Mouse (Mus musculus) stomach, embryonic 16.5 days (tissue): ENCODE results near the gene Slc29a2. TPM values are rescaled to one million over a fixed set of nuclear protein-coding genes. Genes with fewer than 3 reads are reported as not detected.

Experiments
- ATAC-seq: fragments of 200-750 bp; cut with Nextera tagmentation; 2 replicates; pipeline ENCODE4 v1.8.0; 2017; ENCODE audit warnings: moderate number of reproducible peaks, moderate TSS enrichment; ENCODE audit not compliant: insufficient read depth, low FRiP score
- H3K27ac ChIP-seq: fragments of 300-500 bp; sonication (generic); 2 replicates; pipeline ENCODE4 v1.5.1; 2014; ENCODE audit warnings: low read length
- H3K27me3 ChIP-seq: fragments of 300-500 bp; sonication (generic); 2 replicates; pipeline ENCODE4 v1.6.1; 2014; ENCODE audit warnings: low read length, control low read depth, mixed read lengths; ENCODE audit not compliant: control insufficient read depth, insufficient read depth
- H3K36me3 ChIP-seq: fragments of 300-500 bp; sonication (generic); 2 replicates; pipeline ENCODE4 v1.6.1; 2014; ENCODE audit warnings: low read length; ENCODE audit not compliant: control insufficient read depth, insufficient read depth
- H3K4me1 ChIP-seq: fragments of 300-500 bp; sonication (generic); 2 replicates; pipeline ENCODE4 v1.6.1; 2014; ENCODE audit warnings: low read length, control low read depth, mixed read lengths; ENCODE audit not compliant: control insufficient read depth, insufficient read depth
- H3K4me2 ChIP-seq: fragments of 300-500 bp; sonication (generic); 2 replicates; pipeline ENCODE4 v1.6.1; 2014; ENCODE audit warnings: low read depth, low read length, mixed read lengths
- H3K4me3 ChIP-seq: fragments of 300-500 bp; sonication (generic); replicated peaks from 2 replicates; pipeline ENCODE4 v1.5.1; 2014; ENCODE audit warnings: mild to moderate bottlenecking, low read length
- H3K9ac ChIP-seq: fragments of 300-500 bp; sonication (generic); 2 replicates; pipeline ENCODE4 v1.6.1; 2014; ENCODE audit warnings: low read length
- H3K9me3 ChIP-seq: fragments of 300-500 bp; sonication (generic); replicated peaks from 2 replicates; pipeline ENCODE4 v1.6.1; 2016; ENCODE audit warnings: low read length, control low read depth; ENCODE audit not compliant: control insufficient read depth
- WGBS: fragments of 180-500 bp; shearing (Covaris S2); extraction: QIAGEN DNeasy Blood & Tissue Kit; methylation state at CpG from one replicate; pipeline ENCODE4 v1.1.7; 2014; 5-methylcytosine and 5-hydroxymethylcytosine counted together
- polyA plus RNA-seq: library from polyadenylated mRNA; unstranded; fragments of >200 nt; fragmentation: Nextera tagmentation; extraction: Ambion mirVana; gene quantifications from 2 replicates; pipeline ENCODE4 v1.2.1, GENCODE M21; 2015

Slc29a2 gene
- polyA plus RNA-seq, 1 experiment from 2014 or later, result 3.3 TPM

GRCm38 (mm10) chr19:5052166-5052822, 28.6 kb downstream of the Slc29a2 start:
- H3K36me3 ChIP-seq, result 0 out of 2 replicates have a peak, but pooled peaks cover 3% of the 10 kb centered on the region
- 47% methylated on average over 25 of the region's 25 CpGs for WGBS
- H3K9me3 ChIP-seq, result no peaks in the 10 kb centered on the region
- H3K27ac ChIP-seq, result no peak overlapping the region
- H3K9ac ChIP-seq, result peak overlapping the region; percentile 46
- no peak overlapping the region for H3K4me2 ChIP-seq
- H3K4me1 ChIP-seq, result peaks cover 24% of the 10 kb centered on the region
- no peak for ATAC-seq
- no peak overlapping the region for H3K4me3 ChIP-seq
- peaks cover 10% of the 10 kb centered on the region for H3K27me3 ChIP-seq

DNA sequence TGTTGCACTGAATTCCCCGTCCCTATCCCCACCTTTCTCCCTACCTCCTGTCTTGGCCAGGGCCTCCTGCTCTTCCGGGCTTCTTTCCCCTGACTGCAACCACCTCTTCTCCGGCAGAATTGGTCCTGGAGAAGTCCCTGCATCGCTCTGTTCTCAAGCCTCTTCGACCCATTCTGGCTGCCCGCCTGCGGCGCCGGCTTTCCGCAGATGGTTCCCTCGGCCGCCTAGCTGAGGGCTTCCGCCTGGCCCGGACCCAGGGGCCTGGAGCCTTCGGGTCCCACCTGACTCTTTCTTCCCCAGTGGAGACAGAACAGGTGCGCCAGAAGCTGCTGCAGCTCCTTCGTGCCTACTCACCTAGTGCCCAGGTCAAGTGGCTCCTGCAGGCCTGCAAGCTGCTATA, 29.2 kb downstream of the Slc29a2 start:
- Histone ChIP-seq H3K4me1 (peaks cover 27% of the 10 kb centered on the region), H3K27me3 (peaks cover 10% of the 10 kb centered on the region), H3K27ac (no peak overlapping the region), H3K4me3 (no peak overlapping the region), H3K4me2 (no peak overlapping the region), H3K9ac (no peak overlapping the region), H3K36me3 (no peaks in the 10 kb centered on the region), H3K9me3 (no peaks in the 10 kb centered on the region)
- WGBS, result 64% methylated on average over 17 of the region's 17 CpGs
- no peak for ATAC-seq

- H3K9me3 ChIP-seq, result no peaks in the 10 kb centered on the region
- H3K4me1 ChIP-seq, result peaks cover 37% of the 10 kb centered on the region
- WGBS, result 20% methylated on average over 9 of the region's 9 CpGs
- H3K27ac ChIP-seq, result no peak overlapping the region
- no peak overlapping the region for H3K4me3 ChIP-seq
- H3K9ac ChIP-seq, result no peak overlapping the region
- H3K27me3 ChIP-seq, result peaks cover 10% of the 10 kb centered on the region
- no peaks in the 10 kb centered on the region for H3K36me3 ChIP-seq
- ATAC-seq, result no peak
- H3K4me2 ChIP-seq, result no peak overlapping the region
Measured at GRCm38 (mm10) chr19:5053909-5054308, 30.2 kb downstream of the Slc29a2 start.

GRCm38 (mm10) chr19:5056251-5056650, 32.6 kb downstream of the Slc29a2 start:
- H3K9me3 ChIP-seq, result no peaks in the 10 kb centered on the region
- H3K36me3 ChIP-seq, result no peaks in the 10 kb centered on the region
- no peak overlapping the region; the same call in 1 of the 2 replicates for H3K27ac ChIP-seq
- H3K4me3 ChIP-seq, result no peak overlapping the region
- peak overlapping the region; percentile 20; the same call in 1 of the 2 replicates for H3K9ac ChIP-seq
- no peak for ATAC-seq
- peaks cover 40% of the 10 kb centered on the region for H3K4me1 ChIP-seq
- no peak overlapping the region for H3K4me2 ChIP-seq
- H3K27me3 ChIP-seq, result peaks cover 9% of the 10 kb centered on the region
- WGBS, result 15% methylated on average over 6 of the region's 6 CpGs

GRCm38 (mm10) chr19:5057876-5058775, 34.5 kb downstream of the Slc29a2 start:
- no peaks in the 10 kb centered on the region for H3K36me3 ChIP-seq
- ATAC-seq, result no peak
- 25% methylated on average over 16 of the region's 16 CpGs for WGBS
- H3K4me3 ChIP-seq, result no peak overlapping the region
- H3K9ac ChIP-seq, result peak overlapping the region; percentile 32
- H3K4me1 ChIP-seq, result peaks cover 40% of the 10 kb centered on the region
- H3K27ac ChIP-seq, result peak overlapping the region; percentile 56
- H3K4me2 ChIP-seq, result 0 out of 2 replicates have a peak overlapping the region, but pooled peaks have one; percentile 10
- no peaks in the 10 kb centered on the region for H3K9me3 ChIP-seq
- no peaks in the 10 kb centered on the region for H3K27me3 ChIP-seq

GRCm38 (mm10) chr19:5058801-5059771, 35.4 kb downstream of the Slc29a2 start:
- Histone ChIP-seq H3K9ac (peak overlapping the region; percentile 32), H3K4me2 (peak overlapping the region; percentile 23; the same call in 1 of the 2 replicates), H3K4me1 (peaks cover 40% of the 10 kb centered on the region), H3K27ac (peak overlapping the region; percentile 56), H3K9me3 (no peaks in the 10 kb centered on the region), H3K36me3 (no peaks in the 10 kb centered on the region), H3K27me3 (no peaks in the 10 kb centered on the region), H3K4me3 (no peak overlapping the region)
- 15% methylated on average over 10 of the region's 10 CpGs for WGBS
- peak; percentile 39 for ATAC-seq

DNA sequence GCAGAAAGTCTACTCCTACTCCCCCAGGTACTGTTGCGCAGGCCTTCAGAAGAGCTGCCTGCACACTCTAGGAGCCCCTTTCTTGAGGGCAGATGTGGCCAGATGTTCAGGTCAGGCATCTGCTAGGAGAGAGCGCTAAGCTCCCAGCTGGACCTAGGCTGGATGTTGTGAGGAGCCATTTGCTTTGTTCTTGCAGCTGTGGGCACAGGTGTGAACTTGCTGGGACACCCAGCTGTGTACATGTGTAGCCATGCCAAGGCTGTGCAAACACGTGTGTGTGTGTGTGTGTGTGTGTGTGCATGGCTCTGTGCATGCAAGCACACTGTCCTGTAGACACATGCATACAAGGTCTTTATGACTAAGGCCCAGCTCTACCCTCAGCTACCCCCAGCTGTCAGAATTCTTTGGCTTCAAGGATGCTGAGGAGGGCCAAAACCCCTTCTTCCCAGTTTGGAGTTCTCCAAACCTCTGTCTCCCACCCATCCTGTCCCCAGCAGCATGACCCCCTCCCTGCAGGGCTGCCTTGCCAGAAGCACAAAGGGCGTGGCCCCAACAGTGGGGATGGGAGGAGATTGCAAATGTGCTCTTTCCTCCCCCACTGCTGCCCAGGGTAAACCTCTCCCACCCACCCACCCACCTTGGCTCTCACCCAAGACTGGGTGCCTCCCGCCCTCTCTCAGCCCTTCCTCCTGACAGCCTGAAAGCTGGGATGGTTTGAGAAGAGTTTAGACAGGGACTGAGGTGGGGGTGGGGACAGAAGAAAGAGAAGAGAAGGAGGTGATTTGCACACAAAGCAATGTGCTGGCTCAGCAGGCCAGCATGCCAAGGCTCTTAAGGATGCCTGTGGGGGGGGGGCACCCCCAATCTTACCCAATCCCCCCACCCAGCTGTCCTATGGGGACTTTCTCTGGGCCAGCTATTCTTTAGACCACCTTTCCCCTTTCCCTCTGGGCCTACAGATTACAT, 37.0 kb downstream of the Slc29a2 start:
- Histone ChIP-seq H3K4me2 (no peak overlapping the region), H3K36me3 (no peaks in the 10 kb centered on the region), H3K4me1 (peaks cover 48% of the 10 kb centered on the region), H3K27me3 (no peaks in the 10 kb centered on the region), H3K4me3 (no peak overlapping the region), H3K9ac (peak overlapping the region; percentile 40), H3K9me3 (no peaks in the 10 kb centered on the region), H3K27ac (peak overlapping the region; percentile 56)
- 30% methylated on average over 5 of the region's 5 CpGs for WGBS
- peak; percentile 45 for ATAC-seq

DNA sequence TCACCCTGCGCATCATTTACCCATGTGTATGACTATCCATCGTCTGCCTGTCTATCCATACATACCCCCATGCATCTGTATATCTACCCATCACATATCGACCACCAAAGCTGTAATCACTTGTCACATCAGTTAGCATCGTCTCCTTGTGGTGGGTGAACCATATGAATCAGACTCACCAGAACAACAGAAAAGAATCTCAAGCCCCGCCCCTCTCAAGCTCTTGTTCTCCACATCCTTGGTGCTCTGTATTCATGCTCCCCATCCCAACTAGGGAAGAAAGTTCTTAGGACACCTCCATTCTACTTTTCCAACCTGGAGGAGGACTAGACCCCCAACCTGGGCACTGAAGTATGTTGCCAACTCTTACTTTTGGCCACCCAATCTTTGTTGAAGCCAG, 38.4 kb downstream of the Slc29a2 start:
- no peak overlapping the region for H3K4me3 ChIP-seq
- no peak overlapping the region for H3K27ac ChIP-seq
- H3K9ac ChIP-seq, result no peak overlapping the region
- ATAC-seq, result no peak
- no peaks in the 10 kb centered on the region for H3K36me3 ChIP-seq
- H3K4me2 ChIP-seq, result no peak overlapping the region
- peaks cover 46% of the 10 kb centered on the region for H3K4me1 ChIP-seq
- 86% methylated on average over 5 of the region's 5 CpGs for WGBS
- H3K27me3 ChIP-seq, result no peaks in the 10 kb centered on the region
- H3K9me3 ChIP-seq, result no peaks in the 10 kb centered on the region
